Mouse (Mus musculus) bone marrow macrophage, adult 2 months (primary cell): ENCODE data around the gene Prok2. TPM values are rescaled to one million over a fixed set of nuclear protein-coding genes. Genes with fewer than 3 reads are reported as not detected.

ENCODE experiments used
- H3K27ac ChIP-seq: 2 replicates; pipeline ENCODE4 v1.5.1; 2012; ENCODE audit warnings: low read depth, low read length; ENCODE audit not compliant: insufficient read depth
- H3K4me1 ChIP-seq: 2 replicates; pipeline ENCODE4 v1.6.1; 2012; ENCODE audit warnings: low read length; ENCODE audit not compliant: control insufficient read depth, insufficient read depth
- H3K4me3 ChIP-seq: 2 replicates; pipeline ENCODE4 v1.5.1; 2012; ENCODE audit warnings: mild to moderate bottlenecking, low read length, moderate library complexity; ENCODE audit not compliant: insufficient read depth
- CTCF ChIP-seq: IDR thresholded peaks from 2 replicates; pipeline ENCODE4 v1.5.1; 2012; ENCODE audit warnings: low read depth, mild to moderate bottlenecking, low read length, moderate library complexity
- POLR2A ChIP-seq: IDR thresholded peaks from 2 replicates; pipeline ENCODE4 v1.6.1; 2012; ENCODE audit warnings: mild to moderate bottlenecking, low read depth, low read length, borderline replicate concordance
- polyA plus RNA-seq: library from polyadenylated mRNA; stranded (reverse); fragments of >200 nt; gene quantifications from 2 replicates; pipeline ENCODE4 v1.2.4, GENCODE M21; 2012; ENCODE audit not compliant: missing spikeins, insufficient read depth, insufficient read length

The Prok2 gene
- polyA plus RNA-seq, 1 experiment: not detected

DNA sequence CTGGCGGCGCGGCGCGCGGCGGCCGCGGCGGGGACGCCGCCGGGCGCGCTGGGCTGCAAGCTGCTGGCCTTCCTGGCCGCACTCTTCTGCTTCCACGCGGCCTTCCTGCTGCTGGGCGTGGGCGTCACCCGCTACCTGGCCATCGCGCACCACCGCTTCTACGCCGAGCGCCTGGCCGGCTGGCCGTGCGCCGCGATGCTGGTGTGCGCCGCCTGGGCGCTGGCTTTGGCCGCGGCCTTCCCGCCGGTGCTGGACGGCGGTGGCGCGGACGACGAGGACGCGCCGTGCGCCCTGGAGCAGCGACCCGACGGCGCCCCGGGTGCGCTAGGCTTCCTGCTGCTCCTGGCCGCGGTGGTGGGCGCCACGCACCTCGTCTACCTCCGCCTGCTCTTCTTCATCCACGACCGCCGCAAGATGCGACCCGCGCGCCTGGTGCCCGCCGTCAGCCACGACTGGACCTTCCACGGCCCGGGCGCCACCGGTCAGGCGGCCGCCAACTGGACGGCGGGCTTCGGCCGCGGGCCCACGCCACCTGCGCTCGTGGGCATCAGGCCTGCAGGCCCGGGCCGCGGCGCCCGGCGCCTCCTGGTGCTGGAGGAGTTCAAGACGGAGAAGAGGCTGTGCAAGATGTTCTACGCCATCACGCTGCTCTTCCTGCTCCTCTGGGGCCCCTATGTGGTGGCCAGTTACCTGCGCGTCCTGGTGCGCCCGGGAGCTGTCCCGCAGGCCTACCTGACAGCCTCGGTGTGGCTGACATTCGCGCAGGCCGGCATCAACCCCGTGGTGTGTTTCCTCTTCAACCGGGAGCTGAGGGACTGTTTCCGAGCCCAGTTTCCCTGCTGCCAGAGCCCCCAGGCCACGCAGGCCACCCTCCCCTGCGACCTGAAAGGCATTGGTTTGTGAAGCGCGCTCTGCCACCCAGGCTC is 33.0 kb downstream of the Prok2 start:
- TF ChIP-seq POLR2A: no peak
- Histone ChIP-seq H3K4me1 (no peaks in the 10 kb centered on the region), H3K27ac (no peak overlapping the region), H3K4me3 (peak overlapping the region; percentile 63)

DNA sequence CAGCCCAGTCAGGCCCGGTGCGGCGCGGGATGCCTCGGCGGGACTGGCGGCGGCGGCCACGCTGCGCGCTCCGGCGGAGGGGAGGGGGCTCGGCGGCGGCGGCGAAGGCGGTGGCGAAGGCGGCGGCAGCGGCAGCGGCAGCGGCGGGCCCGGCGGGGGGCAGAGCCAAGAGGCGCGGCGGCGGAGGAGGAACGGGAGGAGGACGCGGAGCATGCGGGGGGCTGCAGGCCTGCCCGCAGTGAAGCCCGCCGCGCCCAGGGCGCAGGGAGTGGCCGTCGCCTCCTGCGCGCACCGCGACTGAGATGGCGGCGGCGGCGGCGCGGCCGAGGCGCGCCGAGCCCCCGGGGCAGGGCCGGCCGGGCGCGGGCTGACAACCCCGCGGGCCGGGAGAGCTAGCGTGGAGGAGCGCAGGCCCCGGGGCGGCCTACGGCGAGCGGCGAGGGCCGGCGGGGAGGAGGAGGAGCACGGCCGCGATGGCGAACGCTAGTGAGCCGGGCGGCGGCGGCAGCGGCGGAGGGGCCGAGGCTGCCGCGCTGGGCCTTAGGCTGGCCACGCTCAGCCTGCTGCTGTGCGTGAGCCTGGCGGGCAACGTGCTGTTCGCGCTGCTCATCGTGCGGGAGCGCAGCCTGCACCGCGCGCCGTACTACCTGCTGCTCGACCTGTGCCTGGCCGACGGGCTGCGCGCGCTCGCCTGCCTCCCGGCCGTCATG is 33.8 kb downstream of the Prok2 start, which contains the start of gene Gpr27:
Gene Gpr27, plus strand, starts transcription at position 474 of the 710 bp plus-strand sequence.
- Histone ChIP-seq H3K4me1 (no peaks in the 10 kb centered on the region), H3K4me3 (peak within 1 kb of the TSS; percentile 63), H3K27ac (no peak within 1 kb of the TSS)
- TF ChIP-seq CTCF: no peak
- TF ChIP-seq POLR2A: no peak

DNA sequence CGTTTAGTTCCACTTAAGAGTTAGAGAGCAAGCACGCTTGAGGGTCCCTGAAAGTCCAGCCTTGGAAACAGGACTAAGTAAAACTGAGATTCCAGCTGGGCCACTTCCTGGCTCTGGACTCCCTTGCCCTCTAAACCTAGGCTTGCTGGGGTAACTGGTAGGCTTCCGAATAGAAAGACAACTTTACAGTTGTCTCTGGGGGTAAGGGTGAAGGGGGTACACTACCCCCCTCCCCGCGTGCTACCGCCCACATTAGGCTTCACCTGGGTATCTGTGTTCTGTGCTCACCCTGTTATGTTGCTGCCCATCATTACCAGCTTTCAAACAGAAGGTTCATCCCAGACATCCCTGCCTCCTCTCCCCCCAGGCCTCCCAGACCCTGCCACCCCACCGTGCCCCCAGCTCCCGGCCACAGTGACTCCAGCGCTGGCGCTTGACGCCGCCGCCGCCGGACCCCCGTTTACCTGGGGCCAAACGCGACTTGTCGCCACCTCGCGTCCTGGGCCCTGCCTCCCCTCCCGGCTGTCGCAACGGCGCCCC is 34.5 kb downstream of the Prok2 start:
- Histone ChIP-seq H3K4me1 (no peaks in the 10 kb centered on the region), H3K27ac (no peak overlapping the region), H3K4me3 (peak overlapping the region; percentile 63; the same call in 1 of the 2 replicates)
- TF ChIP-seq POLR2A (no peak), CTCF (no peak)

DNA sequence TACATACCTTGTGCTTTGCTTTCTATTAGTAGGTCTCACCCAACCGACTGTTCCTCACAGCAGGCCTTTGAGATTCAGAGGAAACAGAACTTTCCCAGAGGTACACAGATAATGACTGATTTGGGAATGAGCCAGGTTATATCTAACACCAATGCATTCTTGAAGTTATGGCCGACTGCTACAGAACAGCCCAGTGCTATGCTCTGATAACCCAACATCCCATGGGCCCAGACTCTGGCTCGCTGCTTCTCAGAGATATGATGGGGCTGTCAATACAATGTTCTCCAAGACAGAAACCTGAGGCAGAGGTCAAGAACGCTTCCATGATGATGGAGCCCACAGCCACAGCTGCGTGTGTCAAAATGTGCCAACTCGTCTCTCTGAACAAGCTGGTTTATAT is 37.7 kb downstream of the Prok2 start:
- Histone ChIP-seq H3K27ac (no peak overlapping the region), H3K4me1 (no peaks in the 10 kb centered on the region)
- TF ChIP-seq POLR2A (no peak), CTCF (no peak)

DNA sequence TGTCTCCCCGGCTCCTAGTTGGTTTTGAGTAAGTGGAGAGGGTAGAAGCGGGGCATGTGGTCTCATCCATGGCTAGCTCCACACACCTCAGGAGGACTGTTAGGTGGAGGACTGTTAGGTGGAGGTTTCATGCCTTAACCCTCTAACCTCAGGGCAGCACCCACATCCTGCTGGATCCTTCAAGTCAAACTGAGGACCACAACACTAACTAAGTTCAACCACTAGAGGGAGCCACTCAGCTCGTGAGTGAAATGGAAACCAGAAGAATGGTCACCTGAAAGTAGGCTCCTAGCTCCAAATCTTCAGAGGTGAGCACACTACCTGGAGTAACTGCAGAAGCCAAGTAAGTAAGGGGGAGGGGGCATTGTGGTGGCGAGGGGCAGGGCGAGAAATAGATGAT is 41.3 kb downstream of the Prok2 start:
- H3K4me3 ChIP-seq: no peak overlapping the region
- no peaks in the 10 kb centered on the region for H3K4me1 ChIP-seq
- no peak overlapping the region for H3K27ac ChIP-seq
- peak; percentile 65 for TF ChIP-seq CTCF
- TF ChIP-seq POLR2A: no peak

More for the DNA sequence above, 37.7 kb downstream of the Prok2 start:
- H3K4me3 ChIP-seq: no peak overlapping the region

DNA sequence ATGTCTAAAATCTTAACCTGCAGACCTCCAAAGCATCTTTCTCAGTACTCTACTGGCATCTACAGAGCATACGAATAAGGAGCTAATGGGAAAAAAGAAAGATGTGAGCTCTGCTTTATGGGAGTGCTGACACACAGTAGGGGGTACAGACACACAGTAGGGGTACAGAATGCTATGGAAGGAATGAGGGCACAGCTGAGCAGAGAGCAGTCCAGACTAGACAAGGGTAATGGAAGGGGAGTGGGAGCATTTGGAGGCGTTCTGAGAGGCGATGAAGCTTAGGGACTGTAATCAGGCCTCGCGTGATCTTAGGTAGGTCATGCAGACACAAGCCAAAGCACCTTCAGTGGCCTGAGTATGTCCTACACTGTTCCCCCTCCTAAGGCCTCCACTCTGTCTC is 42.2 kb downstream of the Prok2 start:
- H3K4me3 ChIP-seq: no peak overlapping the region
- TF ChIP-seq CTCF: no peak
- TF ChIP-seq POLR2A: no peak
- H3K4me1 ChIP-seq: no peaks in the 10 kb centered on the region
- no peak overlapping the region for H3K27ac ChIP-seq

DNA sequence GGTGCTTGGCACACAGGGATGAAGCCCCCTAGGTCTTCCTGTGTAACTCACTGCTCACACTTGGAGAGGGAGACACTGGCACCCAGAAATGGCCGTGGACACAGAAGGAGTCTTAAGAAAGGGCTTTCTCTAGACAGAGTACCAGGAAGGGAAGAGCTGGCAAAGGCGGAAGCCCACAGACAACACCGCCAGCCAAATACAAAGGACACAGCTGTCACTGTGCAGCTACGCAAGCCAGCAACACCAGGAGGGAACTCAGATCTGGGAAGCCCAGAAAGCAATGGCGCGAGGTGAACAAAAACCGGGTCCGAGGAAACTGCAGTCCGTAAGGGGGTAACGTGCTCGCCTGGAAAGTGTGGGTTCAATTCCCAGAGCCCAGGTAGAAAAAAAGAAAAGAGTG is 48.1 kb downstream of the Prok2 start:
- no peak overlapping the region for H3K27ac ChIP-seq
- TF ChIP-seq POLR2A (no peak), CTCF (no peak)
- no peaks in the 10 kb centered on the region for H3K4me1 ChIP-seq
- H3K4me3 ChIP-seq: no peak overlapping the region

DNA sequence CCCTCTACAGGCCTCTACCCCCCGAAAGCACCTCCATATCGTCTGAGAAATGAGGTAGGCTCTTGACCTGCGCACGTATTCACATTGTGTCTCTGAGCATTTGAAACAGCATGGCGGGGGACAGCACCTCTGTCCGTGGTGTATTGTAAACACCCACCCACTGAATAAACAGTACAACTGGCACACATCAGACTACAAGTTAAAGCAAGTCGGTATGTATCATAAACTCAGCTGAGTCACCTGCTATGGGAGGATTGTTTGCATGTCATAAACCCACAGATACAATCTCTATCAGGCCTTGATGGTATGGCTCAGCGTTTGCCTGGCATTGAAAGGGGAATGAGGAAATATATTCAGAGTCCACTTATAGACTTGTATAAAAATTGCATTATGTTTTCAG is 48.9 kb downstream of the Prok2 start:
- TF ChIP-seq CTCF: no peak
- TF ChIP-seq POLR2A: no peak
- H3K4me3 ChIP-seq: no peak overlapping the region
- no peaks in the 10 kb centered on the region for H3K4me1 ChIP-seq
- H3K27ac ChIP-seq: no peak overlapping the region

DNA sequence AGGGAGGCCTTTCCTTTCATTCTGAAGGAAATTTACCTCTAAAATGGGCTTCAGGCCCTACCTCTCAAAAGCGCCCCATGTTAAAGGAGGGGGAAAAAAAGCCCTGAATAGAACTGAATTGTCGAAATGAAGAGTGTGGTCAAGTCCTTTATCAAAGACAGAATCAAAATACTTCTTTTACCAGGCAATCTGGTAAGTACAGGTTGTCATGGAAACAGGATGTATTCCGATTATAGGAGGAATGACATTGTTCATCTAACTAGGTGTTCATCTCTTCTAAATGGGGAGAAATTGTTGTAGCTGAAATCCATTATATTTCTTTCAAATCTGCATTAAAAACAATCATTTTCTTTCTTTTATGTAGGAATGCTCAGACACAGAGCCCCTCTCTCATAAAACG is 51.7 kb downstream of the Prok2 start:
- H3K4me1 ChIP-seq: no peaks in the 10 kb centered on the region
- TF ChIP-seq POLR2A: no peak
- no peak for TF ChIP-seq CTCF
- no peak overlapping the region for H3K27ac ChIP-seq

DNA sequence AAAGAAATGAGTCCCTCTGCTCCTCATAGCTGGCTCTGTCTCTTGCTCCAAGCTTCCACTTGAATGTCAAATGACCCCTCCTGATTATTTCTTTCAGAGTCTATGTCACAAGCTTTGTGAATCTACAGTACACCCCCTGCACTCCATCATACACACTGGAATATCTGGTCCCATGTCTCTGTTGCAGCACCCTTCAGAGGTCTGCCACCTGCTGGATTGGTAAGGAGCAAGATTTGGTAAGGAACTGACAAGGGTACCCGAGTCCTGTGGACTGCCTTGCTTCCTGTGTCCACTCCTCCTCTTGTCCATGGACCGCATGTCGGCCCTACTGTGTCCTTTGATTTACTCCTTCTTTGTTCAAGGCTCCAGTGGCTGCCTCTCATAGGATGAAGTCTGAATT is 54.4 kb downstream of the Prok2 start:
- Histone ChIP-seq H3K4me3 (no peak overlapping the region), H3K4me1 (peaks cover 8% of the 10 kb centered on the region), H3K27ac (no peak overlapping the region)
- TF ChIP-seq CTCF (no peak), POLR2A (no peak)

More for the DNA sequence above, 51.7 kb downstream of the Prok2 start:
- no peak overlapping the region for H3K4me3 ChIP-seq
